Mouse (Mus musculus) thymus, postnatal 4 days (tissue): ENCODE data around the gene Actl9.

Experiments used
- DNase-seq: peaks from one replicate; pipeline ENCODE4 v3.0.0; 2021

Gene Actl9

GRCm38 (mm10) chr17:33432019-33432946 lies at the start of gene Actl9:
Actl9 (plus strand) TSS chr17:33432896.
- DNase-seq = no peak

DNA sequence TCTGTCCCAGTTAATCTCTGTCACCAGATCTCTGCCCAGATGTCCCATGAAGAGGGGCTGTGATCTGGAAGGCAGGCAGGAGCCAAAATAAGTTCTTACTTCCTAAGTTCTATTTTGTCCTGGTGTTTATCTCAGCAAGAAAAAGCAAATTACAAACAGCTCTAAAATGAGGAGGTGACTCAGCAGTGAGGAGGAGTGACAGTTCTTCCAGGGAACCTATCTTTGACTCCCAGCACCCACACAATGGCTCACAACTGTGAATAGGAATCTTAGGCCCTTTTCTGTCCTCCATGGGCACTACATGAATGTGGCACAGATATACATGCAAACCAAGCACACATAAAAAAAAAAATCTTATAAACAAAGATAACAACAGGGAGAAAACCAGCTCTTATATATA lies 47.0 kb upstream of the Actl9 start:
- DNase-seq = no peak

DNA sequence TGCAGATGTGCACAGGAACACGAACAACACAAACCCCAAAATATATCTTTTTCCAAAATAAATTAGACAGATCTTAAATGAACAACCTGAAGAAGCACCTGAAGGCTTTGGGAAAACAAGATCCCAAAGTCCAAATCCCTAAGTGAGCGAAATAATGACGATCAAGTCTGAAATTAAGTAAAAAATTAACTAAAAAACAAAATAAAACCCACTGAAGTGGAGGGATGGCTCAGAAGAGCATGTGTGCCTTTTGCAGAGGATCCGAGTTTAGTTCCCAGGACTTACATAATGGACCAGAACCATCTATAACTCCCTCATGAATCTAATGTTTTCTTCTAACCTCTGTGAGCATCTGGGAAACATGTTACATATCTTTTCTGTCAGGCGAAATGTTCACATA lies 40.4 kb upstream of the Actl9 start:
- no peak for DNase-seq

DNA sequence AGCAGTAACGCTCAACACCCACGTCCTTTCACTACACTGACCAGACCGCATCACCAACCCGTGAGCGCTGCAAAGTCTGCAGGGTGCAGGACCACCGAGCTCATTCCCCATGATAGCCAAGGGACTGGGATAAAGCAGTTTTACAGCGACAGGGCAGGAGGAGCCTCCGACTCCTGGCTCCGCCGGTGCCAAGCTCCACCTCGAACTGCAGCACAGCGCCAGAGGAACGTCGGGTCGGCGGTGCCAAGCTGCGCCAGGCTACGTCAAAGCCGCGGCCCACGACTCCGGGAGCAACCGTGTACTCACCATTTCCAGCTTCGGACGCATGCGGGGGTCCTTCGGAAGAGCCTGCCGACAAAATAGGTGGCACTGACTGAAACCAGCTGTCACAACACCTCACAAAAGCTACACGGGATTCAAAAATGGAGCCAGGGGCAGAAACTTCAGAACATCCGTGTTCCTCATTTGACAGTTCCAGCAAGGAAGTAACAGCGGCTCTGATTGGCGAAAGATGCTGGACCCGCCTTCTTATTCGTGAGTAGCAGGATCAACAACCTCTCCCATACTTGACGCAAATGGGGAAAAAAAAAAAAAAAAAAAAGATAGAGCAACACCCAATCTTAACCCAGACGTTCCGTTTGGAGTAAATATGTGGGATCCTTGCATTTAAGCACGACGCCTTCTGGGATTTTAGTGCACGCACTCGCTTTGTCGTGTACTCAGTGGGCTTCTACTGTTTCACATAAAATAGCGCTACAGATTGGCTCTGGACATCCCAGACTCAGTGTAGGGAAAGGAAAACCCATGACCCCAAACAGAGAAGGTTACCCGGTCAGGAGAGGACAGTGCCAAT lies 38.3 kb upstream of the Actl9 start, which contains the start of gene Zfp101:
Zfp101 (minus strand) TSS at position 460 of the 853 bp plus-strand sequence.
- DNase-seq = peak; percentile 80

GRCm38 (mm10) chr17:33439148-33439547 lies 6.5 kb downstream of the Actl9 start:
- peak; percentile 85 for DNase-seq

- DNase-seq = no peak
These were observed 7.2 kb downstream of the Actl9 start for GRCm38 (mm10) chr17:33439922-33440321.

GRCm38 (mm10) chr17:33441159-33441558 lies 8.5 kb downstream of the Actl9 start:
- DNase-seq = no peak

DNA sequence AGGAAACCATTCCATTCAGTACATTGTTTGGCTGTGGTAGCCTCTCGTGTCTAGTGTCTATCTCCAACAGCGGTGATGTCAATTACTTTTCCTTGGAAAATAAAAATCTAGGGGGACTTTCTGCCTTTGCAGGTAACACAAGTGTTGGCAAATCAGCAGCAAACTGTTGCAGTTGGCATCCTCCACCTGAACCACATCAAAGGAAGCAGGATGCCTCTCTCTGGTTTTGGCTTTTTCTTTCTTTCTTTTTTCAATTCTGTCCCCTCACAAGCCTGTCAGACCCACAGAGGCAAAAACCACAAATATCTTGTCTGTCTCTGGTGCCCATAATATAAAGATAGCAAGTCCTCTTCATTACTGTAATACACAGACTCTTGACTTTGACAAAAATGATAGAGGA lies 23.9 kb downstream of the Actl9 start:
- DNase-seq = no peak

GRCm38 (mm10) chr17:33471206-33471605 lies 38.5 kb downstream of the Actl9 start:
- DNase-seq = no peak
